ENCODE assay signal across 8 mouse cellular contexts in genomic region chr7:80069615-80070327, GRCm38 (mm10). TPM values are rescaled to one million over a fixed set of nuclear protein-coding genes. Genes with fewer than 3 reads are reported as not detected.
DNase-seq lines count a peak whose midpoint lies in the region; ATAC-seq and TF ChIP-seq lines count a peak whose summit lies in the region.

No protein-coding gene starts in this region.

- H3K36me3 ChIP-seq in heart, embryonic 11.5 days (ENCODE audit: control insufficient read depth, insufficient read depth, low read length): no peaks in the 10 kb centered on the region
- H3K36me3 ChIP-seq in kidney, postnatal 0 days (ENCODE audit: insufficient read depth, low read length): no peaks in the 10 kb centered on the region
- no peaks in the 10 kb centered on the region for H3K36me3 ChIP-seq in lung, postnatal 0 days (ENCODE audit: insufficient read depth, low read length)
- H3K36me3 ChIP-seq in small intestine, adult 2 months (ENCODE audit: control insufficient read depth, insufficient read depth, low read length): peaks cover 4% of the 10 kb centered on the region; the same call in 1 of the 2 replicates

- TF ChIP-seq CTCF in kidney, postnatal 0 days (IDR thresholded peaks at IDR 0.05; ENCODE audit: low read depth): no peak; the same call in 1 of the 2 replicates
- TF ChIP-seq CTCF in lung, postnatal 0 days (IDR thresholded peaks at IDR 0.05): no peak
- TF ChIP-seq CTCF in small intestine, adult 2 months (IDR thresholded peaks at IDR 0.05; ENCODE audit: extremely low read depth, insufficient read length, insufficient replicate concordance, low read depth, low read length): no peak

- peak; percentile 36 for DNase-seq in embryo, embryonic 10 days (ENCODE audit: low spot score)
- no peak for DNase-seq in embryo, embryonic 9.5 days (ENCODE audit: extremely low spot score)
- peak; percentile 74 for DNase-seq in kidney, postnatal 0 days (ENCODE audit: low spot score)
- peak; percentile 70 for DNase-seq in lung, postnatal 0 days (ENCODE audit: low spot score)
- no peak for DNase-seq in yolk sac, embryonic 10.5 days (ENCODE audit: low spot score)

- peak overlapping the region; percentile 47 for H3K27ac ChIP-seq in heart, embryonic 11.5 days (ENCODE audit: low read depth, low read length)
- peak overlapping the region; percentile 62 for H3K27ac ChIP-seq in kidney, postnatal 0 days
- H3K27ac ChIP-seq in lung, postnatal 0 days (ENCODE audit: low read length): peak overlapping the region; percentile 43; the same call in 1 of the 2 replicates
- peak overlapping the region; percentile 26 for H3K27ac ChIP-seq in small intestine, adult 2 months (ENCODE audit: insufficient read depth, low read depth, low read length)

- TF ChIP-seq POLR2A in small intestine, adult 2 months (IDR thresholded peaks at IDR 0.05; ENCODE audit: low read depth, low read length): no peak

- H3K4me3 ChIP-seq in heart, embryonic 11.5 days (ENCODE audit: low read depth, low read length): no peak overlapping the region
- H3K4me3 ChIP-seq in kidney, postnatal 0 days (replicated peaks; ENCODE audit: low read depth, low read length): no peak overlapping the region
- no peak overlapping the region for H3K4me3 ChIP-seq in lung, postnatal 0 days (ENCODE audit: low read depth, low read length)
- H3K4me3 ChIP-seq in small intestine, adult 2 months (ENCODE audit: low read depth, low read length): no peak overlapping the region

- peak overlapping the region; percentile 45 for H3K4me2 ChIP-seq in heart, embryonic 11.5 days
- H3K4me2 ChIP-seq in kidney, postnatal 0 days (ENCODE audit: low read length): no peak overlapping the region
- no peak overlapping the region for H3K4me2 ChIP-seq in lung, postnatal 0 days (replicated peaks; ENCODE audit: low read depth, low read length)

- H3K9me3 ChIP-seq in heart, embryonic 11.5 days (replicated peaks; ENCODE audit: control insufficient read depth, low read length): no peaks in the 10 kb centered on the region
- no peaks in the 10 kb centered on the region for H3K9me3 ChIP-seq in kidney, postnatal 0 days (replicated peaks; ENCODE audit: low read length)
- no peaks in the 10 kb centered on the region for H3K9me3 ChIP-seq in lung, postnatal 0 days (ENCODE audit: low read length)

- peaks cover 50% of the 10 kb centered on the region for H3K4me1 ChIP-seq in heart, embryonic 11.5 days (ENCODE audit: control insufficient read depth, insufficient read depth, low read length)
- peaks cover 20% of the 10 kb centered on the region for H3K4me1 ChIP-seq in kidney, postnatal 0 days (replicated peaks; ENCODE audit: insufficient read depth, low read length)
- peaks cover 30% of the 10 kb centered on the region for H3K4me1 ChIP-seq in lung, postnatal 0 days (ENCODE audit: insufficient read depth, low read depth, low read length)
- H3K4me1 ChIP-seq in small intestine, adult 2 months (ENCODE audit: control insufficient read depth, insufficient read depth, insufficient read length, low read length): peaks cover 43% of the 10 kb centered on the region

- no peak for TF ChIP-seq EP300 in lung, postnatal 0 days (IDR thresholded peaks at IDR 0.05)

- H3K27me3 ChIP-seq in heart, embryonic 11.5 days (ENCODE audit: control insufficient read depth, insufficient read depth, low read length): no peaks in the 10 kb centered on the region
- no peaks in the 10 kb centered on the region for H3K27me3 ChIP-seq in kidney, postnatal 0 days (ENCODE audit: insufficient read depth, low read length)
- no peaks in the 10 kb centered on the region for H3K27me3 ChIP-seq in lung, postnatal 0 days (replicated peaks; ENCODE audit: insufficient read depth, low read length)
- no peaks in the 10 kb centered on the region for H3K27me3 ChIP-seq in small intestine, adult 2 months (ENCODE audit: control insufficient read depth, insufficient read depth, low read length)

- 15% methylated on average over 13 of the region's 13 CpGs for WGBS in heart, embryonic 11.5 days (ENCODE audit: insufficient replicate concordance)
- WGBS in kidney, postnatal 0 days: 10% methylated on average over 13 of the region's 13 CpGs
- WGBS in lung, postnatal 0 days: 10% methylated on average over 13 of the region's 13 CpGs
- WGBS in small intestine, adult 2 months: 34% methylated on average over 13 of the region's 13 CpGs

- peak; percentile 36 for ATAC-seq in common myeloid progenitor, adult 5-6 weeks (replicated peaks; ENCODE audit: low read depth, poor library complexity, severe bottlenecking)
- peak; percentile 50; the same call in 1 of the 2 replicates for ATAC-seq in heart, embryonic 11.5 days (replicated peaks; ENCODE audit: insufficient number of reproducible peaks, low FRiP score, low TSS enrichment)
- ATAC-seq in kidney, postnatal 0 days (replicated peaks; ENCODE audit: low FRiP score, low read depth): peak; percentile 31; the same call in 1 of the 2 replicates
- peak; percentile 60 for ATAC-seq in lung, postnatal 0 days

- peak overlapping the region; percentile 34; the same call in 1 of the 2 replicates for H3K9ac ChIP-seq in heart, embryonic 11.5 days (ENCODE audit: low read depth, low read length)
- no peak overlapping the region for H3K9ac ChIP-seq in kidney, postnatal 0 days (ENCODE audit: low read depth, low read length)
- H3K9ac ChIP-seq in lung, postnatal 0 days (replicated peaks; ENCODE audit: low read depth): no peak overlapping the region

RNA-seq across cellular contexts. Expression of gene Zfp710, which starts 45.2 kb away (rescaled TPM):
- total RNA-seq in common myeloid progenitor, adult 5-6 weeks (2017): 17.8 and 20.4 TPM in 2 replicates
- 11.2 and 11.8 TPM in 2 replicates for polyA plus RNA-seq in heart, embryonic 11.5 days (2014; fragmentation: Nextera tagmentation; extraction: Ambion mirVana)
- polyA plus RNA-seq in kidney, postnatal 0 days (2015; fragmentation: Nextera tagmentation; extraction: Ambion mirVana): 14.8 and 15.3 TPM in 2 replicates
- 11.1 and 12.9 TPM in 2 replicates for polyA plus RNA-seq in lung, postnatal 0 days (2015; fragmentation: Nextera tagmentation; extraction: Ambion mirVana)
- polyA plus RNA-seq in small intestine, adult 2 months (2012; rRNA removed): 34.9 and 67.9 TPM in 2 replicates

RNA-seq across cellular contexts. Expression of gene Idh2, which starts 45.4 kb away (rescaled TPM):
- total RNA-seq in common myeloid progenitor, adult 5-6 weeks (2017): 233 and 240 TPM in 2 replicates
- 1,200 and 1,395 TPM in 2 replicates for polyA plus RNA-seq in heart, embryonic 11.5 days (2014; fragmentation: Nextera tagmentation; extraction: Ambion mirVana)
- 630 and 689 TPM in 2 replicates for polyA plus RNA-seq in kidney, postnatal 0 days (2015; fragmentation: Nextera tagmentation; extraction: Ambion mirVana)
- 296 and 298 TPM in 2 replicates for polyA plus RNA-seq in lung, postnatal 0 days (2015; fragmentation: Nextera tagmentation; extraction: Ambion mirVana)
- polyA plus RNA-seq in small intestine, adult 2 months (2012; rRNA removed): 57.2 and 82.3 TPM in 2 replicates

Comparison
In these comparisons a context has a peak if more than half of its experiments do, and no peak if none do; other contexts are left out.
1. DNase-seq: peak in embryo, embryonic 10 days (single experiment), kidney, postnatal 0 days (single experiment) and lung, postnatal 0 days (single experiment); none in embryo, embryonic 9.5 days (single experiment) and yolk sac, embryonic 10.5 days (single experiment).
2. Peak in every context shown above with its lines, with median percentiles within 50 percentile points of each other: ATAC-seq and H3K27ac ChIP-seq.